Mouse (Mus musculus) C2C12 (cell line): ENCODE results near the gene Thrsp.

ENCODE experiments used
- CEBPB ChIP-seq: IDR thresholded peaks from one replicate; pipeline ENCODE4 v1.6.1; 2011; ENCODE audit warnings: low read depth, mild to moderate bottlenecking, control low read depth, moderate library complexity
- CTCF ChIP-seq: IDR thresholded peaks from one replicate; pipeline ENCODE4 v1.5.1; 2011; ENCODE audit not compliant: control insufficient read depth, insufficient read depth, insufficient read length
- FOSL1 ChIP-seq: IDR thresholded peaks from one replicate; pipeline ENCODE4 v1.8.0; 2011; ENCODE audit warnings: mild to moderate bottlenecking, low read length; ENCODE audit not compliant: poor library complexity, insufficient read depth, severe bottlenecking
- MYOG ChIP-seq: IDR thresholded peaks from one replicate; pipeline ENCODE4 v1.6.1; 2011; ENCODE audit not compliant: control insufficient read depth, insufficient read length; ENCODE audit errors: extremely low read depth
- USF1 ChIP-seq: IDR thresholded peaks from one replicate; pipeline ENCODE4 v1.6.1; 2011; ENCODE audit warnings: low read depth, mild to moderate bottlenecking, control low read depth, moderate library complexity

- TF ChIP-seq CTCF: no peak
- TF ChIP-seq CEBPB: no peak
- TF ChIP-seq MYOG: no peak
- TF ChIP-seq USF1: no peak
- no peak for TF ChIP-seq FOSL1
Observed at GRCm38 (mm10) chr7:97391293-97392078, 26.0 kb downstream of the Thrsp start.
